Mouse (Mus musculus): Measurements from ENCODE around the gene Ube2j1.
"Not testable (repeated sequence)": the region's sequence is repeated elsewhere in the genome, so short reads cannot be mapped to it uniquely, and the experiment has no call there.

The Ube2j1 gene

GRCm38 (mm10) chr4:33031195-33031960 lies at the start of gene Ube2j1:
Gene Ube2j1 (plus strand): TSS chr4:33031416.
- peak; percentile 93 for DNase-seq

- DNase-seq = no peak
Observed at GRCm38 (mm10) chr4:32981617-32982016, 49.6 kb upstream of the Ube2j1 start.

- no peak for DNase-seq
Observed at GRCm38 (mm10) chr4:32982041-32982715, 49.0 kb upstream of the Ube2j1 start.

- DNase-seq = peak; percentile 48
Observed at GRCm38 (mm10) chr4:32982716-32983175, 48.5 kb upstream of the Ube2j1 start, which contains the start of gene Rragd. Gene Rragd (plus strand): TSS chr4:32983037.

- peak; percentile 55 for DNase-seq
Observed at GRCm38 (mm10) chr4:32983176-32984155, 47.8 kb upstream of the Ube2j1 start.

- peak; percentile 9 for DNase-seq
Observed at GRCm38 (mm10) chr4:32984242-32984641, 47.0 kb upstream of the Ube2j1 start.

GRCm38 (mm10) chr4:32984801-32985675 lies 46.2 kb upstream of the Ube2j1 start:
- DNase-seq = peak; percentile 19

GRCm38 (mm10) chr4:32985684-32986083 lies 45.5 kb upstream of the Ube2j1 start:
- no peak for DNase-seq

GRCm38 (mm10) chr4:32987006-32987405 lies 44.2 kb upstream of the Ube2j1 start:
- no peak for DNase-seq

GRCm38 (mm10) chr4:32989346-32989745 lies 41.9 kb upstream of the Ube2j1 start:
- no peak for DNase-seq

GRCm38 (mm10) chr4:32994168-32994567 lies 37.0 kb upstream of the Ube2j1 start:
- no peak for DNase-seq

- no peak for DNase-seq
Observed at GRCm38 (mm10) chr4:32996083-32996482, 35.1 kb upstream of the Ube2j1 start.

- no peak for DNase-seq
Observed at GRCm38 (mm10) chr4:32997571-32997970, 33.6 kb upstream of the Ube2j1 start.

- no peak for DNase-seq
Observed at GRCm38 (mm10) chr4:32998996-32999395, 32.2 kb upstream of the Ube2j1 start.

GRCm38 (mm10) chr4:33002081-33002480 lies 29.1 kb upstream of the Ube2j1 start:
- DNase-seq = no peak

- not testable (repeated sequence) for DNase-seq
Observed at GRCm38 (mm10) chr4:33005595-33006470, 25.4 kb upstream of the Ube2j1 start.

- DNase-seq = no peak
Observed at GRCm38 (mm10) chr4:33006844-33007243, 24.4 kb upstream of the Ube2j1 start.

- DNase-seq = no peak
Observed at GRCm38 (mm10) chr4:33007443-33008217, 23.6 kb upstream of the Ube2j1 start.

GRCm38 (mm10) chr4:33010078-33010477 lies 21.1 kb upstream of the Ube2j1 start:
- DNase-seq = no peak

- no peak for DNase-seq
Observed at GRCm38 (mm10) chr4:33012484-33012883, 18.7 kb upstream of the Ube2j1 start.

All from right cerebral cortex, adult 18-20 months (tissue).